Mouse (Mus musculus) G1E-ER4 (cell line): ENCODE measurements around the gene Rac1. TPM values are rescaled to one million over a fixed set of nuclear protein-coding genes. Genes with fewer than 3 reads are reported as not detected.

Source experiments
- GATA1 ChIP-seq: IDR thresholded peaks from one replicate; pipeline ENCODE4 v1.8.0; 2012; ENCODE audit warnings: low read length, inconsistent platforms
- polyA plus RNA-seq: library from polyadenylated mRNA; stranded (reverse); fragments of >175 nt; gene quantifications from 2 replicates; pipeline ENCODE4 v1.2.3, GENCODE M21; 2012

The Rac1 gene
- polyA plus RNA-seq, 1 experiment: 155 TPM

DNA sequence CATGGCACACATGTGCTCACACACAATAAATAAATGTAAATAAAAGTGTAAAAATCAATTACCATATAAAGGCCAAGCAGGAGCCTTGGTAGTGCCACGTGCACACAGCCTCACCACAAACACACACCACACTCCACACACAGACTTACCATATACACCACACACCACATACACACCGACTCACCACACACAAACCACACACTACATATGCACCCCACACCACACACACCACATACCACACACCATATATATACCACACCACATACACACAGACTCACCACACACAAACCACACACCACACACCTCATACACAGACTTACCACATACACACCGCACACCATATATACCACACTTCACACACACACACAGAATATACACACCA lies 56.7 kb downstream of the Rac1 start:
- TF ChIP-seq GATA1: no peak

DNA sequence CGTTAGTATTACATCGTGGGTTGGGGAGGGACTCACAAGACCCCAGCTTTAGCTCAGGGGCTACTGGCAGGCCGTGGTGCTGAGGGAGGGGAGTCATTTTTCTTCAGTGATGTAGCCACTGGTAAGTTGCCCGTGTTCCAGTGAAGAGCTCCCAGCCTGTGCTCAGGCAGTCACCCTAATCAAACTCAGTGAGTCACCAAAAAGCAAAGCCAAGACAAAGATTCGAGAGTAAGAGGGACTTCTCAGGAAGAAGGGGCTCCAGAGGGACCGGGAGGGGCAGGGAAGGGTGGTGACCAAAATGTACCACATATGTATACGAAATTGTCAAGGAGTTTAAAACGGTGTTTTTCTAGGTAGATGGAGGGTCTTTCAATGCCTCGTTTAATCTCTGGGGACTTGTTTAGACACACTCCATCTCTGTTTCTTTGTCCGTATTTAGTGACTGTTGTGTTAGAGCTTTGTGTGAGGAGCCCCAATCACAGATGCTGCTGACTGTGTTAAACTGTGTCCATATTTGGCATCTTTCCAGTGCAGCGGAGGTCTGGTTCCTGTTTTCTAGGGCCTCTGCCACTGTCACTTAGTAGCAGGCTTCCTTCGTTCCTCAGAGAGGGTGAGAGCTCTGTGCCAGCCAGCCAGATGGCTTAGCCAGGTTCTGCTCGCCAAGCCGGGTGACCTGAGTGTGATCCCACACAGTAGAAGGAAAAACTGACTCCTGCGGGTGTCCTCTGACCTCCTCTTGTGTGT lies 57.2 kb downstream of the Rac1 start:
- TF ChIP-seq GATA1: no peak

DNA sequence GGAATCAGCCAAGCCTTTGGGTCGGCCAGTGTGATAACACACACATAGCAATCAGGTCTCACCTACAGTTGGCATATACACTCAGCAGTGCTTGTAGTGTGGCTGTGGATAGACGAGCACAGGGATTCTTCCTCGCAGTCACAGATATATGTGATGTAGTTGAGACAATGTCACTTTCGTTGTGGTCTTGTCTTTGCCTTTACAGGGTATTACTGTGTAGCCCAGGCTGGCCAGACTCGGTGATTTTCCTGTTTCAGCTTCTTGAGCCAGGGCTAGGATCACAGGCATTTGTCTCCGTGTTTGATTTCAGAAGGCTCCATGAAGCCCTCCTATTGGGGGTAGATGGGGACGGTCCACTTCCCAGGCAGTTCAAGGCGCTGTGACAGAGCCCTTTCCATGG lies 58.2 kb downstream of the Rac1 start:
- TF ChIP-seq GATA1: no peak

DNA sequence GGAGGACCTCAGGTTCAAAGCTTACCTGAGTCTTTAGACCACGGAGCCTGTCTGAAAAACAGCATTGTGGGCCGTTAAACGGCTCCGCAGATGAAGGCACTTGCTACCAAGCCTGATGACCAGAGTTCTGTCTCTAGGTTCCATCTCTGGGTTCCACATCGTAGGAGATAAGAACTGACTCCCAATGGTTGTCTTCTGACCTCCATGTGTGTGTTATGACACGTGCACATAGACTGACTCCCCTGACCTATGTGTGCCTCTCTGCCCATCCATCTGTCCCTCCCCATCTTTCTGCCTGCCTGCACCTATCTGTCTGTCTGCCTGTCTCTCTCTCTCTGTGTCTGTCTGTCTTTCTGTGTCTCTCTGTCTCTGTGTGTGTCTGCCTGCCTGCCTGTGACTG lies 59.9 kb downstream of the Rac1 start:
- no peak for TF ChIP-seq GATA1

DNA sequence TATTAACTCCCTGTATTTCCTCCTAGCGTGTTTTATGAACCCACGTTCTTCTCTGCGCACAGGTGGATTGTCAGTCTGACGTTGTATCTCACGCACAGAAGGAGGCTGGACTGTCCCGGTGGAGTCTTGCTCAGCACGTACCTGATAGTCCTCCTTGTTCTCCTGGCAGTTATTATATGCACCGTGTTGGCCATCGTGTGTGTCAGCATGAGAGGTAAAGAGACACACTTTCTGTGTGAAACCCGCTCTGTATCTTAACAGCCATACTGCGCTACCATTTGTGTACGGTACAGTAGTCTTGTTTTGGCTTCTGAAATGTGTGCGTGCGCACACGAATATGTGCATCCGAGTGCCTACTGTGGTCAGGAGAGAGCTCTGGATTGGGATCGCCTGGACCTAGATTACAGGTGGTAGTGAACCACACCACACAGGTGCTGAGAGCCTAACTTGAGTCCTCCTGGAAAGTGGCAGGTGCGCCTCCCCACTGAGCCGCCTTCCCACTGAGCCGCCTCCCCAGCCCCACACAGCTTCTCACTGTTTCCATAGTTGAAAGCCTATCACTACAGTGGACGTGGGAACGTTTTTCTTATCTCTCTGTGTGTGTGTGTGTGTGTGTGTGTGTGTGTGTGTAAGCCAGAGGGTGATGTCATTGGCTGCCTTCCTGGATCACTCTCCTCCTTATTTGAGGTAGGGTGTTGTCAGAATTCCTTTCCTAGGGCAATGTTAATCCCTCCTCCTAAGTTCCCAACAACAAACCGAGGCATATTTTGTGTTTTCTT lies 60.8 kb downstream of the Rac1 start:
- no peak for TF ChIP-seq GATA1

DNA sequence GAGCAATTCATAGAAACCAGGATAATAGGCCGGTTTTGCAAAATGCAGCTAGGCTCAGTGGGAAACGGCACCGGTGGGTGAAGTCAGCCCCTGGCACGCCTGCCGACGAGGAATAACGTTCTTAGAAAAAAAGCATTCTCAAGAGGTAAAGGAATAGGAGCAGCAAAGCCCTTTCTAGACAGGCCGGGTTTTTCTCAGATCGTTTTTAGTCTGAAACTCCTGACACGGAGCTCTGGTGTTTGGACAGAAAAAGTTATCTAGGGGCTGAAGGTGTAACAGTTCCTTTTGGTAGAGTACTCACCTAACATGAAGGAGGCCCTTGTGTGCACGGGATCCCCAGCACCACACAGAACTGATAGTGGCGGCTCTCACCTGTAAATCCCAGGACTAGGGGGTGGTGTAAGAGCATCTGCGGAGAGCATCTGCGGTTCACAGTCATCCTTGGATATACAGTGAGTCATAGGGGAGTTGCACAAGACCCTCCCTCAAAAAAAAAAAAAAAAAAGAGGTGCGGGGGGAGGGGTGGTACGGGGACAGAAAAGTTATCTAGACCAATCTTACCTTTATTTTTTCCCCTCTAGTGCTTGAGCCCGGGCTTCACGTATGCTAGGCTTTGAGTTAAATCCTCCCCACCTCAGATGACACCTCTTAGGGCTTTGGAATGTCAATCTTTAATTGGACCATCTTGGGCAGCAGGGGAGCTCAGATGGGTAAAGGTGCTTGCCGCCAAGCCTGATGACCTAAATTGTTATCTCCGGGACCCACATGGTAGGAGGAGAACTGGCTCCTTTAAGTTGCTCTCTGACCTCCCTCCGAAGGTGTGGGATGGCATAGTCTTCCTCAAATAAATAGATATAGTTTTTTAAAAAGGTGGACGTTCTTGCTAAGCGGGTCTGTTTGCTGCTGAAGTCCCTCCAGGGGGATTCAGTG lies 62.4 kb downstream of the Rac1 start:
- no peak for TF ChIP-seq GATA1

DNA sequence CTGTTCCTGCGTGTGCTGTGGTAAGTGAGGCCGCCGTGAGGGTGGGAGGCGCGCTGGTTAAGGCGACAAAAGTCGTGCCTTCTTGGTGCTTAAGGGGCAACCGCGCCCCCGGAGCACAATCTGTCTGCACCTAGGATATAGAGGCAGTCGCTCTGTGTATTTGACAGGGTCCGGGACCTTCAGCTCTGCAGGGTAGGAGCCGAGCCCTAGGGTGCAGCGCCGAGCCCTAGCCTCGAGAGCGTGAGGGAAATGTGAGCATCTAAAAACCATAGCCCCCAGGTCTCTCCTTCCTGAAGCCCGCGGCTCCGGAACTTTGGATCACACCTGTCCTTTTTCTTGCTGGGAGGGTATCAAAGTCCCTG lies 63.1 kb downstream of the Rac1 start:
- TF ChIP-seq GATA1: no peak

DNA sequence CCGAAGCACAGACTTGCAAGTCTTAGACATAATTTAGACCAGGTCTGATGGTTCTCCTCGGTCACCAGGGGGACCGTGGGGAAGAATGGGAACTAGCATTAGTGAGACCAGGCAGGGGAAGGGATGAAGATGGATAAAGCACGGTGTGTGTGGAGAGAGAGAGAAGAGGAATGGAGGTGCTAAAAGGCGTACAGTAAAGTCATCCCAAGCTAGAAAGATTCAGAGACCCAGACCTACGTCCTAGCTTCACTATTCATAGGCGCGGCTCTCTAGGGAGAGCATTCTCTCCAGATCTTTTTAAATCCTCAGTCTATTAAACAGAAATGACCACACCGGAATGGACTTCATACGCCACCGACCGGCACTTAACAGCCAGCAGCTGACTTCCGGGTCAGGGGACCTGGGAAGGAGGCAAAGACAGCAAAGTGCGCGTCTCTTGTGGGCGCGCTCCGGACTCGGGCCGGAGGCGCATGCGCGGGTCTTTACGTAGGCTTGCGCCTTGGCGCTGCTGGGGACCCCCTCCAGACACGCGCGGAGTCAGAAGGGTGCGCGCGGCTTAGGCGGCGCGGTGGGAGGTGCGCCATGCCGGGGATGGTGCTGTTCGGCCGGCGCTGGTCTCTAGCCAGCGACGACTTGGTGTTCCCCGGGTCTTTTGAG lies 63.6 kb downstream of the Rac1 start, which contains the start of gene Daglb:
Daglb (plus strand) TSS at position 485 of the 657 bp plus-strand sequence.
- TF ChIP-seq GATA1: no peak

DNA sequence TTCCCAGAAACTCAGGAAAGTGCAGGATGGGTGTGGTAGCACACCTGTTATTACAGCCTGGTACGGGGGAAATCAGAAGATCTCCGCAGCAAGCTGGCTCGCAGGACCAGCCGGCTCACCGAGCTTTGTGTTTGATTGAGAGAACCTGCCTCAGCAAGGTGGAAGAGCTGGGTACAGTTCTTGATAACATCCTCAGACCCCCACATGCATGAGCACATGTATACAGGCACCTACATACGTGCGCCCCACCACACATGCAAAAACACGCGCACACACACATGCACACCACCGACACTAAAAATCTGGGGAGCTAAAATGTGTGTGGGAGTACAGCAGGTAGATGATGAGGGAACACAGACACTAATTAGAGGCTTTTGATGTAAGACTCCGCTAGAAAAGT lies 64.2 kb downstream of the Rac1 start:
- no peak for TF ChIP-seq GATA1

Other genes with a start within 250 kb of the Rac1 start
- gene Zfp853, start 234.4 kb downstream of the Rac1 start, polyA plus RNA-seq: 0.18 and 0.22 TPM in 2 replicates
- gene E130309D02Rik, start 212.7 kb downstream of the Rac1 start, polyA plus RNA-seq: 144 and 163 TPM in 2 replicates
- 50.3 and 81.4 TPM in 2 replicates for gene Zdhhc4, start 198.8 kb downstream of the Rac1 start, polyA plus RNA-seq
- not detected in 2 replicates for gene Grid2ip, start 170.7 kb downstream of the Rac1 start, polyA plus RNA-seq
- gene Kdelr2, start 124.2 kb downstream of the Rac1 start, polyA plus RNA-seq: 70.5 and 91.3 TPM in 2 replicates
- 3.5 and 6.1 TPM in 2 replicates for gene Daglb, start 63.5 kb downstream of the Rac1 start, polyA plus RNA-seq
- 89.0 and 119 TPM in 2 replicates for gene Cyth3, start 94.4 kb upstream of the Rac1 start, polyA plus RNA-seq
- gene Usp42, start 204.2 kb upstream of the Rac1 start, polyA plus RNA-seq: 19.8 and 28.3 TPM in 2 replicates